Mouse (Mus musculus) liver, postnatal 0 days (tissue): Measurements from ENCODE around the gene Epn3. TPM values are rescaled to one million over a fixed set of nuclear protein-coding genes. Genes with fewer than 3 reads are reported as not detected.

Experiments
- ATAC-seq: fragments of 200-750 bp; cut with Nextera tagmentation; 2 replicates; pipeline ENCODE4 v1.8.0; 2017; ENCODE audit warnings: mild to moderate bottlenecking, moderate library complexity
- DNase-seq: peaks from one replicate; pipeline ENCODE4 v3.0.0-alpha.2; 2016
- H3K27ac ChIP-seq: fragments of 300-500 bp; sonication (generic); 2 replicates; pipeline ENCODE4 v1.5.1; 2014; ENCODE audit warnings: antibody characterized with exemption, moderate library complexity, mild to moderate bottlenecking, low read depth
- H3K27me3 ChIP-seq: fragments of 300-500 bp; sonication (generic); 2 replicates; pipeline ENCODE4 v1.6.1; 2014; ENCODE audit warnings: low read length, control low read depth, mixed read lengths; ENCODE audit not compliant: insufficient read depth
- H3K36me3 ChIP-seq: fragments of 300-500 bp; sonication (generic); replicated peaks from 2 replicates; pipeline ENCODE4 v1.6.1; 2014; ENCODE audit warnings: mild to moderate bottlenecking, control low read depth, low read length, moderate library complexity, mixed read lengths; ENCODE audit not compliant: insufficient read depth
- H3K4me1 ChIP-seq: fragments of 300-500 bp; sonication (generic); 2 replicates; pipeline ENCODE4 v1.6.1; 2014; ENCODE audit warnings: antibody characterized with exemption, mild to moderate bottlenecking, control low read depth; ENCODE audit not compliant: insufficient read depth
- H3K4me2 ChIP-seq: fragments of 300-500 bp; sonication (generic); 2 replicates; pipeline ENCODE4 v1.6.1; 2014; ENCODE audit warnings: low read depth, mild to moderate bottlenecking, low read length, moderate library complexity, mixed read lengths
- H3K4me3 ChIP-seq: fragments of 300-500 bp; sonication (generic); 2 replicates; pipeline ENCODE4 v1.5.1; 2014; ENCODE audit warnings: low read depth, low read length
- H3K9ac ChIP-seq: fragments of 300-500 bp; sonication (generic); replicated peaks from 2 replicates; pipeline ENCODE4 v1.6.1; 2014; ENCODE audit warnings: mild to moderate bottlenecking, moderate library complexity
- H3K9me3 ChIP-seq: fragments of 300-500 bp; sonication (generic); 2 replicates; pipeline ENCODE4 v1.6.1; 2016; ENCODE audit warnings: mild to moderate bottlenecking, control low read depth, low read length, mixed read lengths
- CTCF ChIP-seq: sonication (generic); IDR thresholded peaks from 2 replicates; pipeline ENCODE4 v1.5.1; 2016; ENCODE audit warnings: antibody characterized with exemption, low read depth
- EP300 ChIP-seq: IDR thresholded peaks from 2 replicates; pipeline ENCODE4 v1.6.1; 2016; ENCODE audit warnings: antibody characterized with exemption, low read depth, mild to moderate bottlenecking
- WGBS: fragments of 180-500 bp; shearing (Covaris S2); extraction: QIAGEN DNeasy Blood & Tissue Kit; methylation state at CpG from one replicate; pipeline ENCODE4 v1.1.7; 2014; ENCODE audit not compliant: insufficient replicate concordance; 5-methylcytosine and 5-hydroxymethylcytosine counted together
- polyA plus RNA-seq: library from polyadenylated mRNA; unstranded; fragments of >200 nt; fragmentation: Nextera tagmentation; extraction: Ambion mirVana; gene quantifications from 2 replicates; pipeline ENCODE4 v1.2.1, GENCODE M21; 2015

Epn3 gene
- polyA plus RNA-seq, 1 experiment from 2014 or later = 0.21 TPM

DNA sequence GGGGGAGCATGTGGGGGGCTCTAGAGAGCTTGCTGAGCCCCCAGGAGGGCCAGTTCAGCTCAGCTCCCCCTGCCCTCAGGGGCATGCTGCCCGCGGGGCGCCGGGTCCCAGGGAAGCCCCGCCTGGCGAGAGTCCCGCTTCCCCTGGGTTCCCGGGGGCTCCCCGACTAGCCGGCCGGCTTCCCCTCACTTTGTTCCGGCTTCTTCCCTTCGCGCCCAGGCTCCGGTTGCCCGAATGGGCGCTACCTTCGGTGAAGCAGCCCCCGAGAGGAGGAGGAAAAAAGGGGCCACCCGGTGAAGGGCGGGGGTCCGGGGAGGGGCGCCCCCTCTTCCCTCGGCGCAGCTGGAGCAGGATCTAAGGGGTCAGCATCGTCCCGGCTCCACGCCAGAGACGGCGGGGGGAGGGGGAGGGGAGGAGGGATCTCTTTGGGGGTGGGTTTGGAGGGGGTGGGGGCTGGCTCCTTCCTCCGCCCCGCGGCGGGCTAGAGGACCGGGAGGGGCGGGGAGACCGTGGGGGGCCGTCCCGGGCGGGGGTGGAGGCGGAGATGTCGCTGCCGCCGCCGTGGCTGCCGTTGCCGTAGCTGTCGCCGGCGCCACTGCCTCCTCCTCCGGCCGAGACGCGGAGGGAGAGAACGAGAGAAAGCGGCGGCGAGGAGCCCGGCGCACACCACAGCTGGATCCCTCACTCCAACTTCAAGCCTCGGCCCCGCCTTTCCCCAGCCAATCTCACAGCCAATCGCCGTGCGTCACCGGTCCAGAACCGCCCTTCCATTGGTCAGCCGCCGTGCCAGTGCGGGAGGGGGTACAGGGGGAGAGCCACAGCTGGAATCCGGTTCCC lies 25.8 kb downstream of the Epn3 start, which contains the start of gene Cacna1g:
Gene Cacna1g (minus strand): TSS at position 492 of the 837 bp plus-strand sequence.
- H3K36me3 ChIP-seq = no peaks in the 10 kb centered on the region
- no peaks in the 10 kb centered on the region for H3K9me3 ChIP-seq
- ATAC-seq = peak; percentile 85
- H3K4me2 ChIP-seq = peak within 1 kb of the TSS; percentile 80
- no peak within 1 kb of the TSS for H3K27ac ChIP-seq
- DNase-seq = peak; percentile 76
- H3K4me1 ChIP-seq = peaks cover 8% of the 10 kb centered on the region
- peak within 1 kb of the TSS; percentile 49 for H3K4me3 ChIP-seq
- 0% methylated on average over 41 of the region's 71 CpGs for WGBS
- H3K27me3 ChIP-seq = peaks cover 81% of the 10 kb centered on the region
- H3K9ac ChIP-seq = 0 out of 2 replicates have a peak within 1 kb of the TSS, but pooled peaks have one; percentile 11
- TF ChIP-seq CTCF (no peak), EP300 (no peak)

DNA sequence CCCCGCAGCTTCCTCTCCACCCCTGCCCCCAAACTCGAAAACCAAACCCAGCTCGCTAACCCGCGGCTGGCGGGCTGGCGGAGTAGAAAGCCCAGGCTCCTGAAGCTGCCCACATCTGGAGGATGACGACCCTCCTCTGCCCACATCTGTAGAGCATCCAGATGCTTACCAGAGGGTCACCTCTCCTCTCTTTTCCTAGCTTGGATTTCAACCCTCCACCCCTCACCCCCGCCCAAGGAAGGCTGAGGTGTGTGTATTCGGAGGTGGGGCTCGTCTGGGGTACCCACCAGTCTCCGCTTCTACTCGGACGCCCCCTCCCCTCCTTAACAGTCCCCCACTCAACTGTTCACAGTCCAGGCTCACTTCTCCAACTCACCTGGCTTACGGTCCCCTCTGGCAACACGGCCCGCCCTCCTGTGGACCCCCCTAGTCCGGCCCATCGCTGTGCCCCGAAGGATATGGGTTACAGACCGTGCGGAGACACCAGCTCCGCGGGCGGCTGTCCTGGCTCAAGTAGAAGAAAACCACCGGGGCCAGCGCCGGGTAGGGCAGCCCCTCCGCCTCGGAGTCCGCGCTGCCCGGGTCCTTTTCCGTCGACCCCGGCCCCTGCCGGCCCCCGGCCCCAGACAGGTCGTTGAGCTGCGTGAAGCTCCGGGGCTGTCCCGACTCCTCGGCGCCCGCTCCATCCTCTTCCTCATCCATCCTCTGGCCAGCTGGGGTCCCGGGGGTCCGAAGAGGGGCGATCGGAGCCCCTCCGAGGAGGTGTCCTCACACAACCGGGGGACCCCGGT lies 26.7 kb downstream of the Epn3 start:
- DNase-seq = no peak
- Histone ChIP-seq H3K4me3 (peak overlapping the region; percentile 49), H3K36me3 (no peaks in the 10 kb centered on the region), H3K4me1 (peaks cover 8% of the 10 kb centered on the region), H3K4me2 (peak overlapping the region; percentile 80), H3K27ac (no peak overlapping the region), H3K9ac (0 out of 2 replicates have a peak overlapping the region, but pooled peaks have one; percentile 11), H3K27me3 (peaks cover 81% of the 10 kb centered on the region), H3K9me3 (no peaks in the 10 kb centered on the region)
- 1% methylated on average over 50 of the region's 52 CpGs for WGBS
- no peak for TF ChIP-seq EP300
- TF ChIP-seq CTCF = no peak
- 0 out of 2 replicates have a peak, but pooled peaks have one; percentile 15 for ATAC-seq

- 3% methylated on average over 15 of the region's 15 CpGs for WGBS
- H3K4me3 ChIP-seq = 0 out of 2 replicates have a peak overlapping the region, but pooled peaks have one; percentile 49
- no peak overlapping the region for H3K9ac ChIP-seq
- H3K4me2 ChIP-seq = no peak overlapping the region
- H3K4me1 ChIP-seq = peaks cover 8% of the 10 kb centered on the region
- no peaks in the 10 kb centered on the region for H3K9me3 ChIP-seq
- DNase-seq = no peak
- H3K36me3 ChIP-seq = no peaks in the 10 kb centered on the region
- ATAC-seq = no peak
- H3K27ac ChIP-seq = no peak overlapping the region
- TF ChIP-seq CTCF (no peak), EP300 (no peak)
- H3K27me3 ChIP-seq = peaks cover 78% of the 10 kb centered on the region
These were observed 27.2 kb downstream of the Epn3 start for GRCm38 (mm10) chr11:94472585-94472915.

DNA sequence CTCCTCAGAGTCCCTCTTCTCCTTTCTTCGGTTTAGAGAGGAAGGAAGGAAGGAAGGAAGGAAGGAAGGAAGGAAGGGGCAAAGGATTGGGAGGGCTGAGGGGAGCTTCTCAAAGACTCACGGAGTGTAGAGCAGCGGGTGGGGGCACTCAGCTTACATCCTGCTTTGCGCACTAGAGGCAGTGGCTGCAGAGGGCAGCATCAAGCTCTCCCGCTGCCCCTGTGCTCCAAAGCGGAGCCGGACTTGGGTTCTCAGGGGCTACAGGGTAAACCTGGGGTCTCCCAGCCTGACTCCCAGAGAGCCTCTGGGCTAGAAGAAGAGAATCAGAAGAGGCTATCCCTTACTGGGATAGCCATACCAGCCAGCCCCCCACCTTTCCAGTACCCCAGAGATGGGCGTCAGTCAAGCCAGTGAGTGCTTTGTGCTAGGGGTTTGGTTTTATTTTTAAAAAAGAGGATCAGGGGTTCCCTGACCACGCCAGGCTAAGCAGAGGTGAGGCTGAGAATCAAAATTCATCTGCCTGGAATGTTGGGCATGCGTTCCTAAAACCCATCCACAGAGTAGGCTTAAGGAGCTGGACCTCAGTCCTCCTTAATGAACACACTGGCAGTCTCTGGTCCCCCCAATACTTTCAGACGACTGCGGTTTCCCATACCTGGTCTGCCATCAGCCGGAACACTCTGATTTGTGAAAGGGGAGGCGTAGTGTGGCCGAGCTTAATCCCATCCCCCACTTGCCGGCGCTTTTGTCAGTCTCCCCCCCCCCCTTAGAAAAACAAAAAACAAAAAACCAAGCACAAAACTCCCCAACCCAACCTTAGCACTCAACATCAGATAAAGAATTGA lies 27.8 kb downstream of the Epn3 start:
- H3K4me2 ChIP-seq = no peak overlapping the region
- peaks cover 72% of the 10 kb centered on the region for H3K27me3 ChIP-seq
- H3K27ac ChIP-seq = no peak overlapping the region
- no peaks in the 10 kb centered on the region for H3K36me3 ChIP-seq
- H3K4me1 ChIP-seq = peaks cover 8% of the 10 kb centered on the region
- no peaks in the 10 kb centered on the region for H3K9me3 ChIP-seq
- H3K9ac ChIP-seq = no peak overlapping the region
- WGBS = 6% methylated on average over 17 of the region's 17 CpGs
- DNase-seq = no peak
- H3K4me3 ChIP-seq = no peak overlapping the region
- no peak for TF ChIP-seq CTCF
- no peak for TF ChIP-seq EP300
- ATAC-seq = no peak

GRCm38 (mm10) chr11:94470391-94470790 lies 29.4 kb downstream of the Epn3 start:
- DNase-seq = no peak
- Histone ChIP-seq H3K27me3 (peaks cover 57% of the 10 kb centered on the region), H3K36me3 (no peaks in the 10 kb centered on the region)

More at GRCm38 (mm10) chr11:94470391-94470790, 29.4 kb downstream of the Epn3 start:
- Histone ChIP-seq H3K27ac (no peak overlapping the region), H3K4me1 (peaks cover 8% of the 10 kb centered on the region), H3K9ac (no peak overlapping the region), H3K4me3 (no peak overlapping the region), H3K4me2 (no peak overlapping the region), H3K9me3 (no peaks in the 10 kb centered on the region)
- 62% methylated on average over 7 of the region's 7 CpGs for WGBS
- ATAC-seq = no peak
- TF ChIP-seq EP300 = no peak
- no peak for TF ChIP-seq CTCF
